Mouse (Mus musculus) embryonic facial prominence, embryonic 15.5 days (tissue): ENCODE measurements around the gene Zfpm1. TPM values are rescaled to one million over a fixed set of nuclear protein-coding genes. Genes with fewer than 3 reads are reported as not detected.

Experiments
- ATAC-seq: fragments of 200-750 bp; cut with Nextera tagmentation; 2 replicates; pipeline ENCODE4 v1.8.0; 2017; ENCODE audit warnings: low read depth, moderate TSS enrichment; ENCODE audit not compliant: insufficient number of reproducible peaks, low FRiP score, low TSS enrichment
- H3K27ac ChIP-seq: fragments of 300-500 bp; sonication (generic); replicated peaks from 2 replicates; pipeline ENCODE4 v1.5.1; 2015; ENCODE audit warnings: mild to moderate bottlenecking, inconsistent platforms
- H3K27me3 ChIP-seq: fragments of 300-500 bp; sonication (generic); 2 replicates; pipeline ENCODE4 v1.6.1; 2015; ENCODE audit warnings: inconsistent platforms
- H3K36me3 ChIP-seq: fragments of 300-500 bp; sonication (generic); 2 replicates; pipeline ENCODE4 v1.6.1; 2015; ENCODE audit warnings: mild to moderate bottlenecking, inconsistent platforms
- H3K4me1 ChIP-seq: fragments of 300-500 bp; sonication (generic); 2 replicates; pipeline ENCODE4 v1.6.1; 2015; ENCODE audit warnings: inconsistent platforms
- H3K4me2 ChIP-seq: fragments of 300-500 bp; sonication (generic); replicated peaks from 2 replicates; pipeline ENCODE4 v1.6.1; 2015; ENCODE audit warnings: mild to moderate bottlenecking, inconsistent platforms
- H3K4me3 ChIP-seq: fragments of 300-500 bp; sonication (generic); replicated peaks from 2 replicates; pipeline ENCODE4 v1.5.1; 2015; ENCODE audit warnings: mild to moderate bottlenecking, inconsistent platforms
- H3K9ac ChIP-seq: fragments of 300-500 bp; sonication (generic); 2 replicates; pipeline ENCODE4 v1.6.1; 2015; ENCODE audit warnings: inconsistent platforms
- H3K9me3 ChIP-seq: fragments of 300-500 bp; sonication (generic); replicated peaks from 2 replicates; pipeline ENCODE4 v1.6.1; 2016; ENCODE audit warnings: inconsistent platforms
- WGBS: fragments of 180-500 bp; shearing (Covaris S2); methylation state at CpG from one replicate; pipeline ENCODE4 v1.1.7; 2015; 5-methylcytosine and 5-hydroxymethylcytosine counted together
- polyA plus RNA-seq: library from polyadenylated mRNA; unstranded; fragments of >200 nt; fragmentation: Nextera tagmentation; extraction: Ambion mirVana; gene quantifications from 2 replicates; pipeline ENCODE4 v1.2.1, GENCODE M21; 2015

Zfpm1 gene
- polyA plus RNA-seq, 1 experiment from 2014 or later, result 1.6 TPM

DNA sequence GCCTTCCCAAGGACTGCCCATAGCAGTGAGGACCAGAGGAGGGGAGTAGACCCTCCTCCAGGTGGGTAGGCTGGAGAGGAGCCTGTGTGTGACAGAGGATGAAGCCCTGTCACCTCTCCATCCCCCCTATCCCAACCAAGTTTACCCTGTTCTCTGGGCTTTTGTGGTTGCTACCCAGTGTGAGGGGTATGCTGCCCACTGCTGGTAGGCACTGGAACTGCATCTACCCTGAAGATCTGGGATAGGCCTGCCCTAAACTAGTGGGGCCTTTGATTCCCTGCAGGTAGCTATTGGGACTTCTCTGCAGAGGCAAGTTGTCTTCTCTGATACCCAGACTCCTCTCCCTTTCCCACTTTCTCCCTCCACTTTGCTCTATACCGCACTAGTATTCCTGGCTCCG is 22.6 kb upstream of the Zfpm1 start:
- H3K4me1 ChIP-seq, result 0 out of 2 replicates have a peak, but pooled peaks cover 8% of the 10 kb centered on the region
- WGBS, result 70% methylated on average over 2 of the region's 2 CpGs
- H3K36me3 ChIP-seq, result no peaks in the 10 kb centered on the region
- no peak overlapping the region for H3K27ac ChIP-seq
- H3K27me3 ChIP-seq, result peaks cover 3% of the 10 kb centered on the region
- no peak for ATAC-seq
- no peak overlapping the region for H3K9ac ChIP-seq
- H3K9me3 ChIP-seq, result no peaks in the 10 kb centered on the region
- H3K4me2 ChIP-seq, result no peak overlapping the region
- no peak overlapping the region for H3K4me3 ChIP-seq

GRCm38 (mm10) chr8:122260755-122261154 is 21.2 kb upstream of the Zfpm1 start:
- Histone ChIP-seq H3K27ac (no peak overlapping the region), H3K4me3 (no peak overlapping the region), H3K4me1 (0 out of 2 replicates have a peak, but pooled peaks cover 10% of the 10 kb centered on the region), H3K9ac (no peak overlapping the region), H3K4me2 (no peak overlapping the region), H3K9me3 (no peaks in the 10 kb centered on the region), H3K36me3 (no peaks in the 10 kb centered on the region), H3K27me3 (peaks cover 3% of the 10 kb centered on the region; the same call in 1 of the 2 replicates)
- ATAC-seq, result no peak
- 53% methylated on average over 9 of the region's 9 CpGs for WGBS

GRCm38 (mm10) chr8:122262835-122263234 is 19.1 kb upstream of the Zfpm1 start:
- 61% methylated on average over 16 of the region's 16 CpGs for WGBS

GRCm38 (mm10) chr8:122264243-122264642 is 17.7 kb upstream of the Zfpm1 start:
- Histone ChIP-seq H3K4me1 (peaks cover 13% of the 10 kb centered on the region), H3K27me3 (peaks cover 3% of the 10 kb centered on the region; the same call in 1 of the 2 replicates), H3K9ac (no peak overlapping the region), H3K4me3 (no peak overlapping the region), H3K36me3 (0 out of 2 replicates have a peak, but pooled peaks cover 3% of the 10 kb centered on the region), H3K4me2 (no peak overlapping the region), H3K27ac (no peak overlapping the region), H3K9me3 (no peaks in the 10 kb centered on the region)
- WGBS, result 46% methylated on average over 9 of the region's 9 CpGs
- no peak for ATAC-seq

More at GRCm38 (mm10) chr8:122262835-122263234, 19.1 kb upstream of the Zfpm1 start:
- Histone ChIP-seq H3K4me2 (no peak overlapping the region), H3K27ac (no peak overlapping the region), H3K36me3 (0 out of 2 replicates have a peak, but pooled peaks cover 3% of the 10 kb centered on the region), H3K27me3 (peaks cover 3% of the 10 kb centered on the region; the same call in 1 of the 2 replicates), H3K9ac (no peak overlapping the region), H3K4me1 (0 out of 2 replicates have a peak, but pooled peaks cover 6% of the 10 kb centered on the region), H3K9me3 (no peaks in the 10 kb centered on the region), H3K4me3 (no peak overlapping the region)
- ATAC-seq, result no peak

- Histone ChIP-seq H3K4me3 (no peak overlapping the region), H3K9ac (no peak overlapping the region), H3K4me2 (no peak overlapping the region), H3K36me3 (0 out of 2 replicates have a peak, but pooled peaks cover 3% of the 10 kb centered on the region), H3K4me1 (peaks cover 14% of the 10 kb centered on the region), H3K27me3 (peaks cover 11% of the 10 kb centered on the region), H3K27ac (no peak overlapping the region), H3K9me3 (no peaks in the 10 kb centered on the region)
- 87% methylated on average over 8 of the region's 8 CpGs for WGBS
- ATAC-seq, result no peak
Observed at GRCm38 (mm10) chr8:122265522-122265921, 16.4 kb upstream of the Zfpm1 start.

GRCm38 (mm10) chr8:122266867-122267266 is 15.1 kb upstream of the Zfpm1 start:
- peaks cover 20% of the 10 kb centered on the region for H3K27me3 ChIP-seq
- no peak for ATAC-seq
- H3K4me1 ChIP-seq, result peaks cover 14% of the 10 kb centered on the region
- 0 out of 2 replicates have a peak, but pooled peaks cover 3% of the 10 kb centered on the region for H3K36me3 ChIP-seq
- no peak overlapping the region for H3K9ac ChIP-seq
- no peak overlapping the region for H3K4me2 ChIP-seq
- 46% methylated on average over 13 of the region's 13 CpGs for WGBS
- no peak overlapping the region for H3K27ac ChIP-seq
- H3K9me3 ChIP-seq, result no peaks in the 10 kb centered on the region
- no peak overlapping the region for H3K4me3 ChIP-seq

DNA sequence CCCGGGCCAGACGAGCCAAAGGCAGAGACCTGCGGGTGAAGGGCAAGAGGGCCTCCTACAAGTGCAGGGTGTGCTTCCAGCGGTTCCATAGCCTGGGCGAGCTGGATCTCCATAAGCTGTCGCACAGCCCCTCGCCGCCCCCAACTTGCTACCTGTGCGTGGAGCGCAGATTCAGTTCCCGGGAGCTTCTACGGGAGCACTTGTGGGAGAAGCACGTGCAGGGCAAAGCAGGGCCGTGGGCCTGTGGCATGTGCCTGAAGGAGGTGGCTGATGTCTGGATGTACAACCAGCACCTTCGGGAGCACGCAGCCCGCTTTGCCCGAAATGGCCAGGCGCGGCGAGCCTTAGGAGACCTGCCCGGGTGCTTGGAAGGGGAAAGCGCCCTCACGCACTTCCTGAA is 13.1 kb upstream of the Zfpm1 start:
- H3K36me3 ChIP-seq, result 0 out of 2 replicates have a peak, but pooled peaks cover 3% of the 10 kb centered on the region
- no peak overlapping the region for H3K27ac ChIP-seq
- no peak for ATAC-seq
- H3K9ac ChIP-seq, result 0 out of 2 replicates have a peak overlapping the region, but pooled peaks have one; percentile 10
- H3K9me3 ChIP-seq, result no peaks in the 10 kb centered on the region
- peak overlapping the region; percentile 45 for H3K4me3 ChIP-seq
- WGBS, result 58% methylated on average over 24 of the region's 24 CpGs
- peak overlapping the region; percentile 72 for H3K4me2 ChIP-seq
- peaks cover 20% of the 10 kb centered on the region for H3K27me3 ChIP-seq
- peaks cover 19% of the 10 kb centered on the region for H3K4me1 ChIP-seq

DNA sequence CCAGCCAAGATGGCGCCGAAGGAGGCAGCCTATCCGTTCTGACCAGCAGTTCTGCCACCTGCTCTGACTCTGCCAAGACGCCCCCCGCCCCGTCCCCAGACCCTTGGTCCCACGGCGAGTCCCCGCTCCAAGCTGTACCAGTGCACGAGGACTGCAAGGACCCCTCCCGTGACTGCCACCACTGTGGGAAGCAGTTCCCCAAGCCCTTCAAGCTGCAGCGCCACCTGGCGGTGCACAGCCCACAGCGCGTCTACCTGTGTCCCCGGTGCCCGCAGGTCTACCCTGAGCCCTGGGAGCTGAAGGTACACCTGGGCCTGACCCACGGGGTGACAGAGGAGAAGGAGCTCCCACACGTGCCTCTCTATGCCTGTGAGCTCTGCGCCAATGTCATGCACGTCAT is 12.5 kb upstream of the Zfpm1 start:
- no peak for ATAC-seq
- no peaks in the 10 kb centered on the region for H3K9me3 ChIP-seq
- H3K36me3 ChIP-seq, result 0 out of 2 replicates have a peak, but pooled peaks cover 3% of the 10 kb centered on the region
- H3K27me3 ChIP-seq, result peaks cover 20% of the 10 kb centered on the region
- H3K9ac ChIP-seq, result peak overlapping the region; percentile 10; the same call in 1 of the 2 replicates
- H3K27ac ChIP-seq, result no peak overlapping the region
- WGBS, result 7% methylated on average over 21 of the region's 21 CpGs
- H3K4me1 ChIP-seq, result peaks cover 22% of the 10 kb centered on the region
- peak overlapping the region; percentile 72 for H3K4me2 ChIP-seq
- peak overlapping the region; percentile 45 for H3K4me3 ChIP-seq

DNA sequence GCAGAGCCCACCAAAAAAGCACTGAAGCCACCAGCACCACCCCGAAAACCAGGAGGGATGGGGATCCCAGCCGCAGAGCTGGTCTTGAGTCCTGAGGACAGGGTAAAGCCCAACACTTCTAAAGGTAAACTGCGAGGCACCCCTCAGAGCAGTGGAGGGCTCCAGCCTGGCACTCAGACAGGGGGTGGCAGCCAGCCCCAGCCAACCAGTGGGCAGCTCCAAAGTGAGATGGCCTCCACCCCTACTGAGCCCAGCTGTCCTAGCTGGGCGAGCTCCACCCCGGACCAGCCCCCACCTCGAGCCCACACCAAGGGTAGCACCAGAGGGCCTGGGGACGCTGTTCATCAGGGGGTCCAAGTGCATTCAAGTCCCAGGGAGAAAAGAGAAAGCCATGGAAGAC is 11.4 kb upstream of the Zfpm1 start:
- no peak overlapping the region for H3K4me2 ChIP-seq
- WGBS, result 77% methylated on average over 7 of the region's 7 CpGs

DNA sequence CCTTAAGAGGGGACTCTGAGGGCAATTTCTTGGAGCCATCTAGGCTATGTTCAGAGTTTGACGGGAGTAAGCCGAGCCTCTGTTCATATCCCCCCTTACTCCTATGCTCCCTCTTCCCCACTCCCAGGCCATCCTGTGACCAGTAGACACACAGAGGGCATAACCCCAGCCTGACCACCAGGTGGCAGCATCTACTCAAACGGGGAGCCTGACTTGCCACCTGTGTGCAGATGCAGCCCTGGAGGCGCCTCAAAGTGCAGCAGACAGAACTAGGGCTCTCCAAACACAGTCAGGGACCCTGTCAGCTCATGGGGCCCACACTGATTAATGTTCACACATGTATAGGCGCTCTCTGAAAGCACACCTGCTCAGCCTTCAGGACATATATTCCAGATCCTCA is 8.8 kb upstream of the Zfpm1 start:
- H3K9me3 ChIP-seq, result no peaks in the 10 kb centered on the region
- H3K36me3 ChIP-seq, result no peaks in the 10 kb centered on the region
- ATAC-seq, result peak; percentile 46; the same call in 1 of the 2 replicates
- 5% methylated on average over 5 of the region's 5 CpGs for WGBS
- no peak overlapping the region for H3K4me3 ChIP-seq
- no peak overlapping the region for H3K27ac ChIP-seq
- peaks cover 23% of the 10 kb centered on the region for H3K27me3 ChIP-seq
- H3K4me2 ChIP-seq, result no peak overlapping the region
- H3K4me1 ChIP-seq, result peaks cover 19% of the 10 kb centered on the region
- no peak overlapping the region for H3K9ac ChIP-seq

More for the DNA sequence above, 11.4 kb upstream of the Zfpm1 start:
- no peak for ATAC-seq
- no peak overlapping the region for H3K9ac ChIP-seq
- peaks cover 19% of the 10 kb centered on the region for H3K4me1 ChIP-seq
- H3K9me3 ChIP-seq, result no peaks in the 10 kb centered on the region
- peaks cover 20% of the 10 kb centered on the region for H3K27me3 ChIP-seq
- H3K4me3 ChIP-seq, result no peak overlapping the region
- no peak overlapping the region for H3K27ac ChIP-seq
- H3K36me3 ChIP-seq, result 0 out of 2 replicates have a peak, but pooled peaks cover 3% of the 10 kb centered on the region

- Histone ChIP-seq H3K4me1 (peaks cover 16% of the 10 kb centered on the region), H3K4me3 (no peak overlapping the region), H3K9ac (no peak overlapping the region), H3K9me3 (no peaks in the 10 kb centered on the region), H3K4me2 (no peak overlapping the region), H3K27me3 (peaks cover 23% of the 10 kb centered on the region), H3K27ac (no peak overlapping the region), H3K36me3 (no peaks in the 10 kb centered on the region)
- no peak for ATAC-seq
- WGBS, result 27% methylated on average over 7 of the region's 7 CpGs
Observed at GRCm38 (mm10) chr8:122273826-122274225, 8.1 kb upstream of the Zfpm1 start.
